Mouse (Mus musculus): ENCODE measurements around the gene Pnkd. TPM values are rescaled to one million over a fixed set of nuclear protein-coding genes. Genes with fewer than 3 reads are reported as not detected.

The Pnkd gene
- total and polyA plus RNA-seq, 3 experiments, result 45.5 to 318 (median 154) TPM

GRCm38 (mm10) chr1:74297269-74297668 is 12.5 kb downstream of the Pnkd start:
- in situ Hi-C loops (cut with MboI; ENCODE audit: low pct_ligation_motif_present, low pct_unique_long_range_greater_than_20kb, low sequenced_read_pairs), result no loop called here
- H3K4me3 ChIP-seq (replicated peaks in 1 of 3; ENCODE audit: low read depth in 2 of 3, low read length in 2 of 3, poor library complexity in 1 of 3), result no peak overlapping the region
- H3K4me2 ChIP-seq (ENCODE audit: insufficient read depth, low read depth, poor library complexity, severe bottlenecking), result no peak overlapping the region
- H3K27ac ChIP-seq (ENCODE audit: insufficient read depth, low read depth), result no peak overlapping the region
- H3K4me1 ChIP-seq (ENCODE audit: control insufficient read depth in 1 of 2, insufficient read depth in 2 of 2), result peaks cover 39 to 80% of the 10 kb centered on the region in 2 experiments
- no peaks in the 10 kb centered on the region for H3K9me3 ChIP-seq (replicated peaks; ENCODE audit: low read length)
- TF ChIP-seq USF1 (IDR thresholded peaks at IDR 0.05; ENCODE audit: low read depth, low read length) (no peak), MAFK (IDR thresholded peaks at IDR 0.05; ENCODE audit: insufficient replicate concordance, low read length) (no peak), NRF1 (IDR thresholded peaks at IDR 0.05; ENCODE audit: low read depth, low read length) (no peak), USF2 (conservative IDR thresholded peaks at IDR 0.05; ENCODE audit: low read depth, low read length) (no peak), CTCF (conservative IDR thresholded peaks at IDR 0.05 in 1 of 2, IDR thresholded peaks at IDR 0.05 in 1 of 2; ENCODE audit: low read depth in 2 of 2, low read length in 2 of 2) (no peak), ELF1 (IDR thresholded peaks at IDR 0.05; ENCODE audit: low read depth, low read length) (no peak), ZKSCAN1 (IDR thresholded peaks at IDR 0.05; ENCODE audit: borderline replicate concordance, low read depth, low read length) (no peak), CHD2 (IDR thresholded peaks at IDR 0.05; ENCODE audit: low read length) (no peak), ZNF384 (IDR thresholded peaks at IDR 0.05; ENCODE audit: low read depth, low read length) (no peak), ETS1 (conservative IDR thresholded peaks at IDR 0.05; ENCODE audit: low read depth, low read length) (no peak), SMC3 (IDR thresholded peaks at IDR 0.05; ENCODE audit: low read depth, low read length) (no peak)
- H3K9ac ChIP-seq (ENCODE audit: insufficient read depth, low read depth), result no peak overlapping the region
- no peaks in the 10 kb centered on the region for H3K27me3 ChIP-seq (replicated peaks)
- H3K79me2 ChIP-seq (replicated peaks; ENCODE audit: control insufficient read depth, extremely low read depth, insufficient read depth, poor library complexity, severe bottlenecking), result peaks cover 38% of the 10 kb centered on the region
- peaks cover 19 to 84% of the 10 kb centered on the region in 2 experiments for H3K36me3 ChIP-seq (replicated peaks in 1 of 2; ENCODE audit: control insufficient read depth in 1 of 2, insufficient read depth in 1 of 2, low read length in 1 of 2)
- DNase-seq (ENCODE audit: extremely low read depth), result no peak
- dilution Hi-C loops (cut with MboI; ENCODE audit: extremely low pct_ligation_motif_present, extremely low pct_unique_long_range_greater_than_20kb, low sequenced_read_pairs), result no loop called here

GRCm38 (mm10) chr1:74298157-74298750 is 13.5 kb downstream of the Pnkd start:
- H3K27ac ChIP-seq (ENCODE audit: insufficient read depth, low read depth), result no peak overlapping the region
- TF ChIP-seq ZKSCAN1 (IDR thresholded peaks at IDR 0.05; ENCODE audit: borderline replicate concordance, low read depth, low read length) (no peak), IRF4 (IDR thresholded peaks at IDR 0.05; ENCODE audit: low read depth, low read length) (no peak), POLR2AphosphoS2 (IDR thresholded peaks at IDR 0.05; ENCODE audit: low read depth, low read length) (no peak), ZNF384 (IDR thresholded peaks at IDR 0.05; ENCODE audit: low read depth, low read length) (no peak), TCF12 (IDR thresholded peaks at IDR 0.05; ENCODE audit: low read depth, low read length) (no peak), ETS1 (conservative IDR thresholded peaks at IDR 0.05; ENCODE audit: low read depth, low read length) (no peak), SIN3A (IDR thresholded peaks at IDR 0.05; ENCODE audit: low read length) (no peak), JUND (conservative IDR thresholded peaks at IDR 0.05; ENCODE audit: low read depth, low read length) (no peak), USF2 (conservative IDR thresholded peaks at IDR 0.05; ENCODE audit: low read depth, low read length) (no peak), JUN (IDR thresholded peaks at IDR 0.05; ENCODE audit: insufficient read depth, low read depth, low read length) (no peak), ELF1 (IDR thresholded peaks at IDR 0.05; ENCODE audit: low read depth, low read length) (no peak), NELFE (IDR thresholded peaks at IDR 0.05; ENCODE audit: low read depth, low read length) (no peak), CHD1 (IDR thresholded peaks at IDR 0.05; ENCODE audit: low read depth, low read length) (no peak)
- H3K36me3 ChIP-seq (replicated peaks in 1 of 2; ENCODE audit: control insufficient read depth in 1 of 2, insufficient read depth in 1 of 2, low read length in 1 of 2), result peaks cover 11 to 74% of the 10 kb centered on the region in 2 experiments
- no peak for DNase-seq (ENCODE audit: extremely low read depth)
- no peak overlapping the region for H3K4me3 ChIP-seq (replicated peaks in 1 of 3; ENCODE audit: low read depth in 2 of 3, low read length in 2 of 3, poor library complexity in 1 of 3)
- H3K9me3 ChIP-seq (replicated peaks; ENCODE audit: low read length), result no peaks in the 10 kb centered on the region
- H3K9ac ChIP-seq (ENCODE audit: insufficient read depth, low read depth), result no peak overlapping the region
- peaks cover 40 to 85% of the 10 kb centered on the region in 2 experiments for H3K4me1 ChIP-seq (ENCODE audit: control insufficient read depth in 1 of 2, insufficient read depth in 2 of 2)
- no peaks in the 10 kb centered on the region for H3K27me3 ChIP-seq (replicated peaks)
- peaks cover 46% of the 10 kb centered on the region for H3K79me2 ChIP-seq (replicated peaks; ENCODE audit: control insufficient read depth, extremely low read depth, insufficient read depth, poor library complexity, severe bottlenecking)
- dilution Hi-C loops (cut with MboI; ENCODE audit: extremely low pct_ligation_motif_present, extremely low pct_unique_long_range_greater_than_20kb, low sequenced_read_pairs), result no loop called here
- in situ Hi-C loops (cut with MboI; ENCODE audit: low pct_ligation_motif_present, low pct_unique_long_range_greater_than_20kb, low sequenced_read_pairs), result no loop called here
- H3K4me2 ChIP-seq (ENCODE audit: insufficient read depth, low read depth, poor library complexity, severe bottlenecking), result no peak overlapping the region
